In genomic region chr10:91081959-91082507, GRCm38 (mm10) we compare ENCODE assay signal across 7 mouse cellular contexts. TPM values are rescaled to one million over a fixed set of nuclear protein-coding genes. Genes with fewer than 3 reads are reported as not detected.
DNase-seq lines count a peak whose midpoint lies in the region; ATAC-seq and TF ChIP-seq lines count a peak whose summit lies in the region.

No protein-coding gene starts in this region.

- H3K9me3 ChIP-seq in ES-E14 (ENCODE audit: control insufficient read depth, insufficient read depth, low read depth, low read length), result no peaks in the 10 kb centered on the region
- no peaks in the 10 kb centered on the region for H3K9me3 ChIP-seq in erythroblast, embryonic 14.5 days (ENCODE audit: control insufficient read depth, low read length)
- H3K9me3 ChIP-seq in limb, embryonic 10.5 days (replicated peaks), result no peaks in the 10 kb centered on the region
- no peaks in the 10 kb centered on the region for H3K9me3 ChIP-seq in midbrain, embryonic 12.5 days

- in situ Hi-C loops in ES-E14 (cut with MboI; ENCODE audit: low sequenced_read_pairs in 2 of 2, unreplicated experiment in 2 of 2), result no loop called here

- H3K27me3 ChIP-seq in erythroblast, embryonic 14.5 days (ENCODE audit: control insufficient read depth), result no peaks in the 10 kb centered on the region
- no peaks in the 10 kb centered on the region for H3K27me3 ChIP-seq in limb, embryonic 10.5 days (ENCODE audit: low read depth, poor library complexity, severe bottlenecking)
- H3K27me3 ChIP-seq in midbrain, embryonic 12.5 days, result no peaks in the 10 kb centered on the region

- ATAC-seq in CD4-positive, CD25-positive, alpha-beta regulatory T cell, adult 4 months, result peak; percentile 23
- peak; percentile 59 for ATAC-seq in midbrain, embryonic 12.5 days (ENCODE audit: low FRiP score, low read depth)

- peak overlapping the region; percentile 87 to 91 for H3K4me3 ChIP-seq in ES-E14 (ENCODE audit: insufficient read depth in 1 of 2, low read depth in 1 of 2, low read length in 2 of 2, poor library complexity in 1 of 2, severe bottlenecking in 1 of 2)
- peak overlapping the region; percentile 89 for H3K4me3 ChIP-seq in erythroblast, embryonic 14.5 days (replicated peaks)
- H3K4me3 ChIP-seq in limb, embryonic 10.5 days, result peak overlapping the region; percentile 89
- peak overlapping the region; percentile 87 for H3K4me3 ChIP-seq in midbrain, embryonic 12.5 days

- no peaks in the 10 kb centered on the region for H3K4me1 ChIP-seq in ES-E14 (ENCODE audit: control insufficient read depth in 2 of 2, insufficient read depth in 2 of 2, low read length in 2 of 2, poor library complexity in 1 of 2)
- H3K4me1 ChIP-seq in erythroblast, embryonic 14.5 days (ENCODE audit: control insufficient read depth), result peaks cover 21% of the 10 kb centered on the region
- no peaks in the 10 kb centered on the region for H3K4me1 ChIP-seq in limb, embryonic 10.5 days
- H3K4me1 ChIP-seq in midbrain, embryonic 12.5 days, result peaks cover 3% of the 10 kb centered on the region; the same call in 1 of the 2 replicates

- H3K36me3 ChIP-seq in ES-E14 (ENCODE audit: control insufficient read depth, insufficient read depth, low read length, poor library complexity, severe bottlenecking), result peaks cover 6% of the 10 kb centered on the region; the same call in 1 of the 2 replicates
- H3K36me3 ChIP-seq in erythroblast, embryonic 14.5 days (ENCODE audit: control insufficient read depth), result peaks cover 20% of the 10 kb centered on the region
- H3K36me3 ChIP-seq in limb, embryonic 10.5 days, result peaks cover 26% of the 10 kb centered on the region
- peaks cover 14% of the 10 kb centered on the region for H3K36me3 ChIP-seq in midbrain, embryonic 12.5 days

- under 1% methylated on average over 27 of the region's 27 CpGs for WGBS in limb, embryonic 10.5 days
- under 1% methylated on average over 27 of the region's 27 CpGs for WGBS in midbrain, embryonic 12.5 days

- H3K4me2 ChIP-seq in midbrain, embryonic 12.5 days (replicated peaks), result peak overlapping the region; percentile 70

- DNase-seq in ES-E14 (ENCODE audit: low read depth, low spot score), result no peak
- DNase-seq in limb, embryonic 10.5 days (ENCODE audit: low spot score), result no peak
- no peak for DNase-seq in cerebellum, adult 11-12 months
- DNase-seq in cerebellum, postnatal 14 days, result no peak

- H3K9ac ChIP-seq in ES-E14 (ENCODE audit: insufficient read depth, low read depth, low read length, poor library complexity, severe bottlenecking), result peak overlapping the region; percentile 73
- peak overlapping the region; percentile 84 for H3K9ac ChIP-seq in midbrain, embryonic 12.5 days (replicated peaks)

- peak overlapping the region; percentile 74 for H3K27ac ChIP-seq in ES-E14 (ENCODE audit: insufficient read depth, low read depth, low read length, poor library complexity, severe bottlenecking)
- peak overlapping the region; percentile 93 for H3K27ac ChIP-seq in limb, embryonic 10.5 days
- peak overlapping the region; percentile 87 for H3K27ac ChIP-seq in midbrain, embryonic 12.5 days (replicated peaks)

TF ChIP-seq in ES-E14, 5 proteins besides CTCF, POLR2A, EP300 and RAD21:
- TF ChIP-seq MAFK (IDR thresholded peaks at IDR 0.05; ENCODE audit: insufficient read depth, low read depth, low read length) (no peak), ZNF384 (IDR thresholded peaks at IDR 0.05; ENCODE audit: low read depth, low read length) (no peak), HCFC1 (IDR thresholded peaks at IDR 0.05; ENCODE audit: borderline replicate concordance, insufficient read depth, low read length) (no peak), ZC3H11A (IDR thresholded peaks at IDR 0.05; ENCODE audit: borderline replicate concordance, low read depth, low read length) (no peak), CHD2 (IDR thresholded peaks at IDR 0.05; ENCODE audit: low read depth, low read length) (no peak)

RNA-seq across cellular contexts. Expression of gene Apaf1, which starts 0.5 kb away (rescaled TPM):
- polyA plus RNA-seq in CD4-positive, CD25-positive, alpha-beta regulatory T cell, adult 4 months (2017; shearing (Covaris generic)), result 10 to 100 TPM in 1 of 2 experiments, 1 to 10 TPM in 1; 6.2 to 15.3 TPM
- total RNA-seq in ES-E14 (2012; rRNA removed), result 21.7 and 25.7 TPM in 2 replicates
- 0.11 and 0.30 TPM in 2 replicates for polyA plus RNA-seq in erythroblast, embryonic 14.5 days (2012)
- polyA plus RNA-seq in limb, embryonic 10.5 days (2016; fragmentation: Nextera tagmentation; extraction: Ambion mirVana), result 16.9 and 25.4 TPM in 2 replicates
- 30.4 and 33.3 TPM in 2 replicates for polyA plus RNA-seq in midbrain, embryonic 12.5 days (2016; fragmentation: Nextera tagmentation; extraction: Ambion mirVana)

RNA-seq across cellular contexts. Expression of gene Ikbip, which starts 0.7 kb away (rescaled TPM):
- polyA plus RNA-seq in CD4-positive, CD25-positive, alpha-beta regulatory T cell, adult 4 months (2017; shearing (Covaris generic)), result 1 to 10 TPM; 4.9 to 6.5 TPM
- total RNA-seq in ES-E14 (2012; rRNA removed), result 28.1 and 32.7 TPM in 2 replicates
- not detected in 2 replicates for polyA plus RNA-seq in erythroblast, embryonic 14.5 days (2012)
- 15.0 and 19.7 TPM in 2 replicates for polyA plus RNA-seq in limb, embryonic 10.5 days (2016; fragmentation: Nextera tagmentation; extraction: Ambion mirVana)
- polyA plus RNA-seq in midbrain, embryonic 12.5 days (2016; fragmentation: Nextera tagmentation; extraction: Ambion mirVana), result 18.7 and 25.3 TPM in 2 replicates

RNA-seq across cellular contexts. Expression of gene Slc25a3, which starts 41.8 kb away (rescaled TPM):
- 100 to 1,000 TPM; 200 to 224 TPM for polyA plus RNA-seq in CD4-positive, CD25-positive, alpha-beta regulatory T cell, adult 4 months (2017; shearing (Covaris generic))
- 328 and 481 TPM in 2 replicates for total RNA-seq in ES-E14 (2012; rRNA removed)
- polyA plus RNA-seq in erythroblast, embryonic 14.5 days (2012), result 18.7 and 21.2 TPM in 2 replicates
- polyA plus RNA-seq in limb, embryonic 10.5 days (2016; fragmentation: Nextera tagmentation; extraction: Ambion mirVana), result 412 and 416 TPM in 2 replicates
- 369 and 374 TPM in 2 replicates for polyA plus RNA-seq in midbrain, embryonic 12.5 days (2016; fragmentation: Nextera tagmentation; extraction: Ambion mirVana)
